Mouse (Mus musculus): ENCODE data around the gene Abhd18. TPM values are rescaled to one million over a fixed set of nuclear protein-coding genes. Genes with fewer than 3 reads are reported as not detected.

The Abhd18 gene
- 41.6 TPM for polyA plus RNA-seq (2014; fragmentation: Illumina TruSeq; extraction: RNeasy Lipid Tissue Mini Kit (QIAGEN cat#74804); ENCODE audit: low read depth, low replicate concordance)

DNA sequence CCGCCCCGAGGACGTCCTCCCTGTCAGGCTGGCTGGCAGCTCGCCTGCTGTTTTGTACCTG, at the start of gene Abhd18:
Gene Abhd18, plus strand, starts transcription at position 14 of the 61 bp plus-strand sequence.

DNA sequence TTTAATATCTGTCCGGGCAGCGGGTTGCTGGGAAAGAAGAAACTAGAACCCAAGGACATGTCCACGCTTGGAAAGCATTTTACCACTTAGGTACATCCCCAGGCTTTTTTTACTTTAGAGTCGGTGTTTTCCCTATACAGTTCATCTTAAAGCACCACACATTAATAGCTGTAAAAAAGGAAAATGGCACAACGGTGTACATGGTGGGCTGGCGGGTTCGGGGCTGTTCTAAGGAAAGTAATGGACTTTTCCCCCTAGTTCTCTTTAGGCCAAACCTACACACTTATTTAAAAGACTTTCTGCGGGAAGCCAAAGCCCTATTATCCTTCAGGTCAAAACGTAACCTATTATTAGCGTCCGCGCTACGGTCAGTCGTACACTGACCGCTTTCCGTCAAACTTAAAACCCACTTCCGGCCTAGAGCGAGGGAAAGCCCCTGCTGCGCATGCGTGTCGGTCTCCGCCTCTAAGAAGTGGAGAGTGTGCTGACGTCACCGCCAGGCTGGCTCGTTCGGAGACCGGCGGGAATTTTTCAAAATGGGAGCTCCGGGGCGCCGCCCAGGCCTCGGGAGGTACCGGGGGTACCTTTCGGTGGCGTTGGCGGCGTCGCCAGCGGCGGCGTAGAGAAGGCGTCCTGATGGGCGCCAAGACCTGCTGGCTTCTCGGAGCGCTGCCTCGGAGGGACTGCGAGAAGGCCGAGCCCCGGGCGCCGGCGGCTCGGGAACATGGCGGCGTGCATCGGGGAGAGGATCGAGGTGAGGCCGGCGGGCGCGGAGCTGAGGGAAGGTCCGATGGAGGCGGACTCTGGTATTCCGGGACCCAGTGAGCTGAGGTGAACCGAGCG, 47.0 kb upstream of the Abhd18 start, which contains the start of gene Plk4:
Gene Plk4, plus strand, starts transcription at position 490 of the 843 bp plus-strand sequence.

DNA sequence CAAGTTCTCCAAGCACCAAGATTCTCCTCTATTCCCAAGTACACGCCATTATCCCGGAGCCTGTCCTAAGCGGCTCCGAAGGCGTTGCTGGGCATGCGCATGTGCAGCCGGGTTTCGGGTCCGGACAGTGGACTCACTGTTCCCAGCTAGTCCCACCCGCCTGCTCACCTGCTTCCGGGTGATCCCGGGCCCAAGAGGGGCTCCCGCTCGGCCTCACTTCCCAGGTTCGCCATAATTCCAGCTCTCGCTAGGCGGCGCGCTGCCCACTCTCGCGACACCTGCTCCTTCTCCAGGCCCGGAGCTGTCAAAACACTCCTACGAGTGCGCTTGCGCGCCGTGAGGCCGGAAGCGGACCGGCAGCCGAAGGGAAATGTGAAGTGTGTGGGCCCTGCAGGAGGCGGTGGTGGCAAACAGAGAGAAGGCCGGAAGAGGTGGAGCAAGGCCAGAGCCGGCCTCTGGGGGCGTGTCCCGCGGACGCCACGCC, 255 bp upstream of the Abhd18 start, which contains the start of gene Mfsd8:
Gene Mfsd8, minus strand, starts transcription at position 414 of the 484 bp plus-strand sequence.

DNA sequence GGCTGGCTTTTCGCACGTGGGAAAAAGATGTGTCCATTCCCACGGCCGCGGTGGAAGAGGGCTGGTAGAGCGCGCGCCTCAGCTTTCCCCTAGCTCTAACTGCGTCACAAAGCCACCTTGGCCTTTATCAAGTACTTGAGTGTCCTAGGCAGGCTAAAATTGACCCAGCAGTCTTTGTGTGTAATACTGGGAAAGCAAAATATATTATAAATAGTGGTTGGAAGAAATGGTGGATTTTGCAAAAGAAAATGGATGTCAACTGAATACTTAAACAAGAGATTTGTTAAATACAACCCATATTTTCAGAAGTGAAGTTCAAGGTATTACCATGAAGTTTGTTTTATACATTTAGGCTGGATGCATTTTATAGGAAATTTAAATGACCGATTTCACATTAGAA, 55.7 kb downstream of the Abhd18 start, which contains the start of gene 1700034I23Rik:
Gene 1700034I23Rik, minus strand, starts transcription at position 101 of the 400 bp plus-strand sequence.

DNA sequence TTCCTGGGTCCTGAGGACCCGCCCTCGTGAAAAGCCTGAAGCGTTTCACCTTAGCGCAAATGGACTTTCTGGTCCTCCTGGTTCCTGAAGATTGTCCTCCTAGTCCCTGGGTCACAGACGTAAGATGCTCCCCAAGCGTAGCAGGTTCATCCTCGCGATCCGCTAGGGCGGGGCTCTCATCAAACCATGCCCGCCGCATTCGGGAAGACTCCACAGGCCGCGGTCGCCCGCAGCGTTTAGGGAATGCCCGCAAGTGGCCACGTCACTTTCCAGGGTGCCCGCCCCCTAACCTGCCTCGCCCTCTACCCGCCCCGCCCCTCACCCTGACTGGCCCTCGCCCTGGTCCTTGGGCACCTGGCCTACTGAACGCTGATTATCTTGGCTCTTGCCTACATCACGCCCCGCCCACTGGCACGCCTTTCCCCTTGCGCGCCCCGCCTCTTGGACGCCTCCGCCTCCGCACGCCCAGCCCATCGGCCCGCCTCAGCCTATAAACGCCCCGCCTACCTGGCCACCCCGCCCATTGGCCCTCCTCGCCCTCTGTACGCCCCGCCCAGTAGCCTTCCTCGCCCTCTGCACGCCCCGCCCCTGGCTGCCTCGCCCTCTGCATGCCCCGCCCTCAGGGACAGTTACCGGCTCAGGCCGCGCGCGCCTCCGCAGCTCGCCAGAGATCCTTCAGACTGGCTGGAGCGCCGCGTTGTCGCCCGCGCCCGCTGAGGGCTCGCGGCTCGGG, 102.6 kb downstream of the Abhd18 start, which contains the start of gene Larp1b:
Gene Larp1b, plus strand, starts transcription at position 659 of the 733 bp plus-strand sequence.

Other genes with a start within 250 kb of the Abhd18 start
- gene Slc25a31, start 138.1 kb upstream of the Abhd18 start, polyA plus RNA-seq (2014; fragmentation: Illumina TruSeq; extraction: RNeasy Lipid Tissue Mini Kit (QIAGEN cat#74804); ENCODE audit: low read depth, low replicate concordance) = not detected
- 29.5 TPM for gene Hspa4l, start 102.5 kb upstream of the Abhd18 start, polyA plus RNA-seq (2014; fragmentation: Illumina TruSeq; extraction: RNeasy Lipid Tissue Mini Kit (QIAGEN cat#74804); ENCODE audit: low read depth, low replicate concordance)
- gene Plk4, start 47.0 kb upstream of the Abhd18 start, polyA plus RNA-seq (2014; fragmentation: Illumina TruSeq; extraction: RNeasy Lipid Tissue Mini Kit (QIAGEN cat#74804); ENCODE audit: low read depth, low replicate concordance) = 1.5 TPM
- 20.6 TPM for gene Mfsd8, start 84 bp upstream of the Abhd18 start, polyA plus RNA-seq (2014; fragmentation: Illumina TruSeq; extraction: RNeasy Lipid Tissue Mini Kit (QIAGEN cat#74804); ENCODE audit: low read depth, low replicate concordance)
- gene 1700034I23Rik, start 55.6 kb downstream of the Abhd18 start, polyA plus RNA-seq (2014; fragmentation: Illumina TruSeq; extraction: RNeasy Lipid Tissue Mini Kit (QIAGEN cat#74804); ENCODE audit: low read depth, low replicate concordance) = not detected
- gene Larp1b, start 102.9 kb downstream of the Abhd18 start, polyA plus RNA-seq (2014; fragmentation: Illumina TruSeq; extraction: RNeasy Lipid Tissue Mini Kit (QIAGEN cat#74804); ENCODE audit: low read depth, low replicate concordance) = 173 TPM
- gene Pgrmc2, start 236.1 kb downstream of the Abhd18 start, polyA plus RNA-seq (2014; fragmentation: Illumina TruSeq; extraction: RNeasy Lipid Tissue Mini Kit (QIAGEN cat#74804); ENCODE audit: low read depth, low replicate concordance) = 73.3 TPM